Mouse (Mus musculus) embryonic facial prominence, embryonic 10.5 days (tissue): Measurements from ENCODE around the gene Pnpla5. TPM values are rescaled to one million over a fixed set of nuclear protein-coding genes. Genes with fewer than 3 reads are reported as not detected.
"Not testable (repeated sequence)": the region's sequence is repeated elsewhere in the genome, so short reads cannot be mapped to it uniquely, and the experiment has no call there.

Source experiments
- DNase-seq: peaks from one replicate; pipeline ENCODE4 v3.0.0-alpha.2; 2017; ENCODE audit warnings: low spot score
- H3K27ac ChIP-seq: fragments of 300-500 bp; sonication (generic); replicated peaks from 2 replicates; pipeline ENCODE4 v1.5.1; 2016; ENCODE audit warnings: mild to moderate bottlenecking
- H3K27me3 ChIP-seq: fragments of 300-500 bp; sonication (generic); replicated peaks from 2 replicates; pipeline ENCODE4 v1.6.1; 2016; ENCODE audit warnings: low read depth, mild to moderate bottlenecking; ENCODE audit not compliant: poor library complexity, severe bottlenecking
- H3K36me3 ChIP-seq: fragments of 300-500 bp; sonication (generic); replicated peaks from 2 replicates; pipeline ENCODE4 v1.6.1; 2016; ENCODE audit warnings: mild to moderate bottlenecking, moderate library complexity
- H3K4me1 ChIP-seq: fragments of 300-500 bp; sonication (generic); 2 replicates; pipeline ENCODE4 v1.6.1; 2016
- H3K4me3 ChIP-seq: fragments of 300-500 bp; sonication (generic); 2 replicates; pipeline ENCODE4 v1.5.1; 2016; ENCODE audit warnings: mild to moderate bottlenecking, moderate library complexity
- H3K9me3 ChIP-seq: fragments of 300-500 bp; sonication (generic); 2 replicates; pipeline ENCODE4 v1.6.1; 2016; ENCODE audit warnings: mild to moderate bottlenecking
- WGBS: fragments of 180-500 bp; shearing (Covaris S2); methylation state at CpG from one replicate; pipeline ENCODE4 v1.1.7; 2016; 5-methylcytosine and 5-hydroxymethylcytosine counted together
- polyA plus RNA-seq: library from polyadenylated mRNA; unstranded; fragments of >200 nt; fragmentation: Nextera tagmentation; extraction: Ambion mirVana; gene quantifications from 2 replicates; pipeline ENCODE4 v1.2.1, GENCODE M21; 2016

The Pnpla5 gene
- not detected in 2 replicates for polyA plus RNA-seq

DNA sequence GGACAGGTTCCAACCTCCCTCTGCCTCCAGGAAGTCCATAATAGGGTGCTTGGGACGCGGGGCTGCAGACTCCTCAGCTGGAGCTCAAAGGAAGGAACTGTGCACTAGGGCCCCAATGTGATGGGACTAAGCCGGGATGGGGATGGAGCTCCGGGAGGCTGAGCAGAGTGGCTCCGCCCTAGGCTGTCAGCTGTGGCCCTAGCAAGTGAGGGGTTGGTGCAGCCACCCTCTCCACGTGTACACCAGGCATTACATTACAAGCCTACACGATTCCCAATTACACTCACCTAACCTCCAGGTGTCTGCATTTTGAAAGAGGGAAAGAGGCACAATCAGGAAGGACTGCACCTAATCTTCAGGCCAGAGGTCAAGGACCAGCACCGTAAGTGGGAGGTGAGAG lies at the start of gene Pnpla5:
Pnpla5 (minus strand) TSS at position 101 of the 400 bp plus-strand sequence.
- 66% methylated on average over 8 of the region's 8 CpGs for WGBS
- Histone ChIP-seq H3K27ac (no peak within 1 kb of the TSS), H3K36me3 (no peaks in the 10 kb centered on the region), H3K4me1 (peaks cover 4% of the 10 kb centered on the region; the same call in 1 of the 2 replicates), H3K9me3 (no peaks in the 10 kb centered on the region), H3K4me3 (no peak within 1 kb of the TSS), H3K27me3 (peaks cover 13% of the 10 kb centered on the region; the same call in 1 of the 2 replicates)
- DNase-seq: no peak

DNA sequence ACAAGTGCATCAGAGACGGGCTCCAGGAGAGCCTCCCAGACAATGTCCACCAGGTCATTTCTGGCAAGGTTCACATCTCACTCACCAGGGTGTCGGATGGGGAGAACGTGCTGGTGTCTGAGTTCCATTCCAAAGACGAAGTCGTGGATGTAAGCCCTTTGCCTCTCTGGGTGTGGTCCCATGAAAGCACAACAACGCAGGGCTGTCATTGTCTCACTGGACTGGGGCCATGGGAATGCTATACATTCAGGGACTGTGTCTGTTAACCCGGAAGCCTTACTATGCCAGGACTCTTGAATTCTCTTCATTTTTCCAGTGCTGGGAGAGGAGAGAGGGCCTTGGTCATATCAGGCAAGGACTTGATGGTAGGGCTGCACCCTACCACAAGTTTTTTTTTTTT lies 48.2 kb upstream of the Pnpla5 start:
- H3K4me1 ChIP-seq: peaks cover 23% of the 10 kb centered on the region
- no peak for DNase-seq
- no peak overlapping the region for H3K4me3 ChIP-seq
- no peaks in the 10 kb centered on the region for H3K36me3 ChIP-seq
- H3K27me3 ChIP-seq: peaks cover 20% of the 10 kb centered on the region
- 85% methylated on average over 7 of the region's 7 CpGs for WGBS
- no peak overlapping the region for H3K27ac ChIP-seq
- H3K9me3 ChIP-seq: no peaks in the 10 kb centered on the region

DNA sequence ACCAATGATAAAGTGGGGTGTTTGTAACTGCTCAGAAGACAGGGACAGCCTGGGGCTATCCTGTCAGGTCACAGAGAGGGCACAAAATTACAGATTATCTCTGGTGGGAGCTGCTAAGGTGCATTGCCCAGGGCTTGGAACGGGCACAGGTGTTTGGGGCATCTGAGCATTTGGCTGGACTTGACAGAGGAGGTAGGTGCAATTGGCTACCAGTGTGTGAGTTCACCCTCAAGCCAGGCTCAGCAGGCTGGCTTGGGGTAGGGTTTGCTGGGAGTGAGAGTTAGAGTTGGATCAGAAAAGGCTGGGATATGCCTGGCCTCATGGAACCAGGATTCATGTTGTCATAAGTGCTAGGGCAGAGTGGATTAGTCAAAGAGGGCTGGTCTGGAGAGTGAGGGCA lies 46.5 kb upstream of the Pnpla5 start:
- no peaks in the 10 kb centered on the region for H3K9me3 ChIP-seq
- peaks cover 23% of the 10 kb centered on the region for H3K4me1 ChIP-seq
- no peaks in the 10 kb centered on the region for H3K36me3 ChIP-seq
- 36% methylated on average over 1 of the region's 1 CpGs for WGBS
- H3K27me3 ChIP-seq: peaks cover 20% of the 10 kb centered on the region
- no peak overlapping the region for H3K4me3 ChIP-seq
- no peak overlapping the region for H3K27ac ChIP-seq
- no peak for DNase-seq

DNA sequence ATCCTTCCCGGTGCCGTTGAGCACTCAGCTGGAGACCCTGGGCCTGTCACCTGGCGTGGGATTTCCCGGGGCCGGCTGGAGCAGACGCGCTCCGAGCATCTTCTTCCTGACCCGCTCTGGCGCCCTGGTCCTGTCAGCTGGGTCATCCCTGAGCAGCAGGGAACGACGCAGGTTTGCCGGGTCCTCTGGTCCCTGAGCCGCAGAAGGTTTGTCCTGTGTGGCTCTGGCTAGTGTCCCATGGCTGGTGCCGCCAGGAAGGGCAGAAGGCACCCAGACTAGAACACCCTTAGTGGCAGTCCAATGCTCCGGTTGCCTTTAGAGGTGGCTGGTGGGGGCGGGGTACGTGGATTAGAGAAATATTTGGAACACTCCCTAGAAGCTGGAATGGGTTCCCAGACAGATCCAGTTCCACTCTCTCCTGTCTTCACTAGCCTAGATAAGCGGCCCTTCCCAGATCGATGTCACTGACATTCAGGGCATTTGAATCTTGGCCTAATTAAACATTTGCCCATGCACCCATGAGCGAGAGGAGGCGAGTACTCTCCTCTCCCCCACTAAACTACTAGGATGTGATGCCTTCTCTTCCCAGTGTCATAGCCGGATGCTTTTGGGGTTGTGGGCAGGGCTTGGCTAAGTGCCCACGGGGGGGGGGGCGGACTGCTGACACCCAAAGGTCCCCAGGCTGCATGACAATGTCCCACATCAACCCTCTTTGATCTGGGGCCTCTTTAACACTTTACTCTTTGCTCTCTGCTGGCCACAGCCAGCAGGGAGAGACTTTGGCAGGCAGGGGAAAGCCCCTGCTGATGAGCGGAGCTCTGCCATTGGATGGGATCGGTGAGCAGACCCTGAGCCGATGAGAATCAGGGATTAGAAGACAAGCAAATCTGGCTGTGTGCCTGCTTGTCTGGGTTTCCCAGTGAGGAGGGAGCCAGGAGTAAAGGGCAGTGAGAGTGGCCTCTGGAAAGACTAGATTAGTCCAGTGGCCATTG lies 45.5 kb upstream of the Pnpla5 start:
- Histone ChIP-seq H3K9me3 (no peaks in the 10 kb centered on the region), H3K4me3 (peak overlapping the region; percentile 73), H3K27me3 (peaks cover 20% of the 10 kb centered on the region), H3K36me3 (no peaks in the 10 kb centered on the region), H3K4me1 (peaks cover 23% of the 10 kb centered on the region), H3K27ac (peak overlapping the region; percentile 67; the same call in 1 of the 2 replicates)
- 2% methylated on average over 28 of the region's 28 CpGs for WGBS
- peak; percentile 36 for DNase-seq

DNA sequence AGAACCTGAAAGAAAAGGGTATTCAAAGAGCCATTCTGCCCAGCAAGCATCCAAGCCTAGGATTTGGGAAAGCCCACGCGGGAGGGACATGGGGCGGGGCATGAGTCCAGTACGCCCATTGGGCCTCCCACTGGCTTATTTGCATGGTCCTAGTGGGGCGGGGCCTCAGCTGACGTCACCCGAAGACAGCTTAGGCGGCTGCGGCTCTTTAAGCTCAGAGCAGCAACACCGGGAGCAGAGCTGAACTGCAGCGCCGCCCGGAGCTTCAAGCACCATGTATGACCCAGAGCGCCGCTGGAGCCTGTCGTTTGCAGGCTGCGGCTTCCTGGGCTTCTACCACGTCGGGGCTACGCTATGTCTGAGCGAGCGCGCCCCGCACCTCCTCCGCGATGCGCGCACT lies 44.6 kb upstream of the Pnpla5 start, which contains the start of gene Pnpla3:
Pnpla3 (plus strand) TSS at position 238 of the 400 bp plus-strand sequence.
- WGBS: under 1% methylated on average over 28 of the region's 28 CpGs
- Histone ChIP-seq H3K27me3 (peaks cover 20% of the 10 kb centered on the region), H3K4me3 (peak within 1 kb of the TSS; percentile 73), H3K27ac (peak within 1 kb of the TSS; percentile 67), H3K4me1 (peaks cover 23% of the 10 kb centered on the region), H3K36me3 (no peaks in the 10 kb centered on the region), H3K9me3 (no peaks in the 10 kb centered on the region)
- peak; percentile 96 for DNase-seq

DNA sequence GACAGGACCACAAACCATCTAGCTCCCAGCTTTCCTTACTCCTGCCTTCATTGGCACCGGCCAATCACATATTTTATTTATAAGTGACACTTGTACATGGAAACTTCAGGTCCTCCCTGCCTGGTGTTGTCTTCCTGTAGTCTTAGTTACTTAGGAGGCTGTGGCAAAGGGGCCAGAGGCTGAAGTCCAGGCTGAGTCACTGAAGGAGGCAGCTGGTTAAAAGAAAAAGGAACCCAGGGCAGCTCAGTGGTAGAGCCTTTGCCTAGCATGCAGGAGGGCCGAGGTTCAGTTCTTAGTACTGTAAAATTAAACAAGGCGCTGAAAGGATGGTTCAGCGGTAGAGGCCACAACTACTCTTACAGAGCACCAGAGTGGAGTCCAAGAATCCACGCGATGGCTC lies 43.8 kb upstream of the Pnpla5 start:
- Histone ChIP-seq H3K4me1 (peaks cover 23% of the 10 kb centered on the region), H3K4me3 (no peak overlapping the region; the same call in 1 of the 2 replicates), H3K27ac (no peak overlapping the region), H3K36me3 (no peaks in the 10 kb centered on the region), H3K27me3 (peaks cover 20% of the 10 kb centered on the region), H3K9me3 (no peaks in the 10 kb centered on the region)
- WGBS: 75% methylated on average over 6 of the region's 6 CpGs
- DNase-seq: no peak

DNA sequence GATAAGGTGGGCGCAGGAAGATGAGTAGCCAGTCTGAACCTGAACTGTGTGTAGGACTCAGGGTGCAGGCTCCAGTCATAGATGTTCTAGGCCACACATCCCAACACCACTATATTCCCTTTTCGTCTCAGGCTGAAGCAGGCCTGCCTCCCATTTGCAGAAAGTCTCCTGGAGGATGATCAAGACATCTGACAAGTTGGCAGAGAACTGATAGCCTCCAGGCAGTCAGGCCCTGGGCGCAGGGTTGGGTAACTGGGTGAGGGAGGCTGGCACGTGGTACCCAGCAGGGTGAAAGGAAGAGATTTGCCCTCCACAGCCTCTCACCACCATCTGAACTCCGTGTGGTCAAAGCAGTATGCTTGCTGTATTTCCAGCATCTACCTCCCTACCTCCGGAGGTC lies 38.9 kb upstream of the Pnpla5 start:
- no peak for DNase-seq
- 85% methylated on average over 6 of the region's 6 CpGs for WGBS
- H3K27me3 ChIP-seq: no peaks in the 10 kb centered on the region
- no peaks in the 10 kb centered on the region for H3K36me3 ChIP-seq
- no peak overlapping the region for H3K4me3 ChIP-seq
- H3K27ac ChIP-seq: no peak overlapping the region
- H3K9me3 ChIP-seq: no peaks in the 10 kb centered on the region
- peaks cover under 1% of the 10 kb centered on the region; the same call in 1 of the 2 replicates for H3K4me1 ChIP-seq

DNA sequence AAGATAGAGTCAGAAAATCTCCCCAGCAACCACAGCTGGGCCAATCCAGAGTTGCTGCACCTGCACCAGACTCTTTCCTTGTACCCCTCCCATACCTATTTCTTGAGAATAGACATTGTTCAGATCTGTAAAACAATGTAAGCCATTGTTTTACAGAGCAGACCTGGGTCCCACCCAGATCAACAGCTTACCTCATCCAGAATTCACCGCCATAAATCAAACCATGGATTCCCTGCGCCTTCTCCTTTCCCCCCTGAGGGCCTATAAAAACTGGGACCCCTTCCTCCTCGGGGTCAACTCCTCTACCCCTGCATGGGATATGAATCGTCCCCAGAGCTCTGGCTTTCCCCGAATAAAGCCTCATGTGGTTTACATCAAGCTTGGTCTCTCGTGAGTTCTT lies 34.6 kb upstream of the Pnpla5 start:
- H3K9me3 ChIP-seq, H3K27me3 ChIP-seq, DNase-seq, H3K27ac ChIP-seq, H3K4me1 ChIP-seq, H3K36me3 ChIP-seq, H3K4me3 ChIP-seq: not testable (repeated sequence)
- WGBS: 83% methylated on average over 6 of the region's 6 CpGs

DNA sequence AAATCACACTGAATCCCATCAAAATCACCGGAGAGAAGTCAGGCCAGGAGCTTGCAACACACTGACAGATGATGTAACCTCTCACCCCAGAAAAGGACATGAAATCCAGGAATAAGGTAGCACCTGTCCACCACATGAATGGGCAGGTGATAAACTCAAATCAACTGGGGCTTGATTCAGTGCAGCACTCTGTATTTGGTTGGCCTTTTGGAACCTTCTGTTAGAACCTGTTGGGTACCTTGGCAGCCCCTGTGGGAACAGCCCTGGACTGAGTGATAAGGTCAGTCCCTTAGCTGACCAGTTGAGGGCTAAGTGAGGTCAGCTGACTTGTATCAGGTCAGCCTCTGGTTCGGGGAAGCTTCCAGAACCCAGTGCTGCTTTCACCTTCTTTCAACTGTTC lies 33.2 kb upstream of the Pnpla5 start:
- Histone ChIP-seq H3K36me3 (no peaks in the 10 kb centered on the region), H3K9me3 (no peaks in the 10 kb centered on the region), H3K27me3 (no peaks in the 10 kb centered on the region), H3K4me1 (no peaks in the 10 kb centered on the region), H3K27ac (no peak overlapping the region), H3K4me3 (no peak overlapping the region)
- WGBS: 90% methylated on average over 2 of the region's 2 CpGs
- no peak for DNase-seq

DNA sequence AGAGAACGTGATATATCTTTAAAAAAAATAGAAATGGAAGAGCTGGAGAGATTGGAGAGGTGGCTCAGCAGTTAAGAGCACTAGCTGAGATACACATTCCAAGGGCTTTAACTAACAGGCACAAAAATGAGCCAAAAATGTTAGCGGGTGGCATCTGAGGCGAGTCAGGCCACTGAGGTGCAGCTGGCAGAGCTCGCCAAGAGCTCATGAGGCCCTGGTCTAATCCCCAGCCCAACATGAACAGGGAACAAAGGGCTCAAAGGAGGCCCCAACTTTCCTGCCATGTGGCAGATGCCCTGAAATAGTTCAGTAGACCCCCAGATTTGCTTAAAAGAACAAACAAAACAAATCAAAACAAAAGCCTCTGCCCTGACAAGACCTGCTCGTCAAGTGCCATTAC lies 18.0 kb upstream of the Pnpla5 start:
- H3K4me3 ChIP-seq: no peak overlapping the region
- peaks cover 27% of the 10 kb centered on the region for H3K4me1 ChIP-seq
- no peaks in the 10 kb centered on the region for H3K27me3 ChIP-seq
- H3K27ac ChIP-seq: 0 out of 2 replicates have a peak overlapping the region, but pooled peaks have one; percentile 16
- H3K36me3 ChIP-seq: no peaks in the 10 kb centered on the region
- WGBS: 65% methylated on average over 5 of the region's 5 CpGs
- DNase-seq: no peak
- H3K9me3 ChIP-seq: no peaks in the 10 kb centered on the region

DNA sequence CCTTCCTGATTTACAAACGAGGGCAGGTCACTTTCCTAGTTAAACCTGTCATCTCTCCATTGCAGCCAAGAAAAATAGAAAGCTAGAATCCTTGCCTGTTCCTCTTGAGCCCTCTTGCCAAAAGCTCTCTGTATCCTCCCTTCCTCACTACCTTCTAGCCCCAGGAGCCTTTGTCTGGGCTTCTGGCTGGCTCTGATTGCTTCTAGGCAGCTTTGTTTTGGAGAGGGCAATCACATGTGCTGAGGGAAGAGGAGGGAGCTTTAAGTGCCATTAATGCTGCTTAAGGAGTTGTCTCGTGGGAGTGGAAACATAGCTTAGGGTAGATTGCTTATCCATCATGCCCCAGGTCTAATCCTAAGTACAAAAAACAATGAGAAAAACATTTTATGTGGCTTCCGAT lies 17.1 kb upstream of the Pnpla5 start:
- Histone ChIP-seq H3K27ac (no peak overlapping the region), H3K4me3 (no peak overlapping the region), H3K27me3 (no peaks in the 10 kb centered on the region), H3K4me1 (peaks cover 27% of the 10 kb centered on the region), H3K9me3 (no peaks in the 10 kb centered on the region), H3K36me3 (no peaks in the 10 kb centered on the region)
- whole genome bisulfite sequencing: 59% methylated on average over 3 of the region's 3 CpGs
- no peak for DNase-seq

DNA sequence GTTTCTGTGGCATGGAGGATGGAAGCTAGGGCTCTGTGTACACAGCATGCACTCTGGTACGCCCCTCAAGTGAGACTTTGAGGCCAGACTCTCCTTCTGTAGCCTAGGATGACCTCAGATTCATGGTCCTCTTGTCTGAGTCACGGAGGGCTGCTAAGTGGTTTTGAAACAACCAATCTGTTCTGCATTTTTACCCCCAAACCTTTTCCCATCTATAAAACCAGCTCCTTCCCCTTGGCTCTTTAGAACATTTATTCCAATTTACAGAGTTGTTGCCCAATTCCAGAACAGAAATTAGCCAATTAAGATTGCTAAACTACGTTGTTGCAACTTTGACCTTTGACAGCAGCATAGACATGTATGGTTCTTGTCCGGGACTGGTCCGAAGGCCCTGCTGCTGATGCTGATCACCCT lies 16.6 kb upstream of the Pnpla5 start:
- Histone ChIP-seq H3K27me3 (no peaks in the 10 kb centered on the region), H3K4me3 (no peak overlapping the region), H3K4me1 (peaks cover 27% of the 10 kb centered on the region), H3K36me3 (no peaks in the 10 kb centered on the region), H3K9me3 (no peaks in the 10 kb centered on the region), H3K27ac (no peak overlapping the region)
- DNase-seq: no peak
- 77% methylated on average over 5 of the region's 5 CpGs for WGBS
